Mouse (Mus musculus): ENCODE measurements around the gene Acsf2. TPM values are rescaled to one million over a fixed set of nuclear protein-coding genes. Genes with fewer than 3 reads are reported as not detected.
A peak's percentile ranks its signal among the peaks of the same experiment; 100 is the strongest.

The Acsf2 gene
- total and polyA plus RNA-seq, 3 experiments: 4.5 to 25.7 (median 7.5) TPM

GRCm38 (mm10) chr11:94587511-94587910 lies 14.2 kb downstream of the Acsf2 start:
- in situ Hi-C loops (cut with MboI; ENCODE audit: low pct_ligation_motif_present, low pct_unique_long_range_greater_than_20kb, low sequenced_read_pairs) (no loop called here), dilution Hi-C loops (cut with MboI; ENCODE audit: extremely low pct_ligation_motif_present, extremely low pct_unique_long_range_greater_than_20kb, low sequenced_read_pairs) (no loop called here)
- Histone ChIP-seq H3K9me3 (replicated peaks; ENCODE audit: low read length) (peaks cover 3% of the 10 kb centered on the region), H3K27ac (ENCODE audit: insufficient read depth, low read depth) (no peak overlapping the region), H3K9ac (ENCODE audit: insufficient read depth, low read depth) (no peak overlapping the region), H3K4me1 (ENCODE audit: control insufficient read depth in 1 of 2, insufficient read depth in 2 of 2) (peaks cover 10 to 43% of the 10 kb centered on the region in 2 experiments), H3K27me3 (replicated peaks) (no peaks in the 10 kb centered on the region), H3K79me2 (replicated peaks; ENCODE audit: control insufficient read depth, extremely low read depth, insufficient read depth, poor library complexity, severe bottlenecking) (no peaks in the 10 kb centered on the region), H3K4me3 (replicated peaks in 1 of 3; ENCODE audit: low read depth in 2 of 3, low read length in 2 of 3, poor library complexity in 1 of 3) (no peak overlapping the region), H3K4me2 (ENCODE audit: insufficient read depth, low read depth, poor library complexity, severe bottlenecking) (no peak overlapping the region), H3K36me3 (replicated peaks in 1 of 2; ENCODE audit: control insufficient read depth in 1 of 2, insufficient read depth in 1 of 2, low read length in 1 of 2) (peaks cover 0 to 38% of the 10 kb centered on the region in 2 experiments)
- TF ChIP-seq CTCF (conservative IDR thresholded peaks at IDR 0.05 in 1 of 2, IDR thresholded peaks at IDR 0.05 in 1 of 2; ENCODE audit: low read depth in 2 of 2, low read length in 2 of 2) (0 out of 4 replicates have a peak, but pooled peaks of 1 of the 2 experiments have one; percentile 17), SIN3A (IDR thresholded peaks at IDR 0.05; ENCODE audit: low read length) (no peak), ETS1 (conservative IDR thresholded peaks at IDR 0.05; ENCODE audit: low read depth, low read length) (no peak), RCOR1 (conservative IDR thresholded peaks at IDR 0.05; ENCODE audit: low read depth, low read length) (no peak), MAZ (IDR thresholded peaks at IDR 0.05; ENCODE audit: low read depth, low read length) (no peak), ZMIZ1 (IDR thresholded peaks at IDR 0.05; ENCODE audit: low read depth, low read length) (no peak), ELF1 (IDR thresholded peaks at IDR 0.05; ENCODE audit: low read depth, low read length) (no peak), POLR2AphosphoS2 (IDR thresholded peaks at IDR 0.05; ENCODE audit: low read depth, low read length) (no peak)
- DNase-seq (ENCODE audit: extremely low read depth): no peak

GRCm38 (mm10) chr11:94585091-94585490 lies 16.6 kb downstream of the Acsf2 start:
- Histone ChIP-seq H3K4me3 (replicated peaks in 1 of 3; ENCODE audit: low read depth in 2 of 3, low read length in 2 of 3, poor library complexity in 1 of 3) (no peak overlapping the region), H3K9ac (ENCODE audit: insufficient read depth, low read depth) (no peak overlapping the region), H3K79me2 (replicated peaks; ENCODE audit: control insufficient read depth, extremely low read depth, insufficient read depth, poor library complexity, severe bottlenecking) (no peaks in the 10 kb centered on the region; the same call in 1 of the 2 replicates), H3K4me2 (ENCODE audit: insufficient read depth, low read depth, poor library complexity, severe bottlenecking) (no peak overlapping the region), H3K4me1 (ENCODE audit: control insufficient read depth in 1 of 2, insufficient read depth in 2 of 2) (peaks cover 2 to 27% of the 10 kb centered on the region in 2 experiments; a peak in 2 of 4 replicates), H3K27me3 (replicated peaks) (no peaks in the 10 kb centered on the region), H3K9me3 (replicated peaks; ENCODE audit: low read length) (peaks cover 3% of the 10 kb centered on the region), H3K27ac (ENCODE audit: insufficient read depth, low read depth) (no peak overlapping the region), H3K36me3 (replicated peaks in 1 of 2; ENCODE audit: control insufficient read depth in 1 of 2, insufficient read depth in 1 of 2, low read length in 1 of 2) (peaks cover 0 to 35% of the 10 kb centered on the region in 2 experiments)
- dilution Hi-C loops (cut with MboI; ENCODE audit: extremely low pct_ligation_motif_present, extremely low pct_unique_long_range_greater_than_20kb, low sequenced_read_pairs): no loop called here
- DNase-seq (ENCODE audit: extremely low read depth): no peak
- TF ChIP-seq MAFK (IDR thresholded peaks at IDR 0.05; ENCODE audit: insufficient replicate concordance, low read length): no peak
- no peak for TF ChIP-seq CHD2 (IDR thresholded peaks at IDR 0.05; ENCODE audit: low read length)
- TF ChIP-seq PAX5 (IDR thresholded peaks at IDR 0.05; ENCODE audit: low read length): no peak
- in situ Hi-C loops (cut with MboI; ENCODE audit: low pct_ligation_motif_present, low pct_unique_long_range_greater_than_20kb, low sequenced_read_pairs): no loop called here

GRCm38 (mm10) chr11:94580111-94580740 lies 21.4 kb downstream of the Acsf2 start:
- TF ChIP-seq MYC (IDR thresholded peaks at IDR 0.05; ENCODE audit: low read depth, low read length) (no peak), TCF12 (IDR thresholded peaks at IDR 0.05; ENCODE audit: low read depth, low read length) (no peak), ZC3H11A (IDR thresholded peaks at IDR 0.05; ENCODE audit: low read depth, low read length) (no peak)
- DNase-seq (ENCODE audit: extremely low read depth): no peak
- H3K9ac ChIP-seq (ENCODE audit: insufficient read depth, low read depth): no peak overlapping the region
- H3K79me2 ChIP-seq (replicated peaks; ENCODE audit: control insufficient read depth, extremely low read depth, insufficient read depth, poor library complexity, severe bottlenecking): no peaks in the 10 kb centered on the region; the same call in 1 of the 2 replicates
- no peak overlapping the region for H3K4me3 ChIP-seq (replicated peaks in 1 of 3; ENCODE audit: low read depth in 2 of 3, low read length in 2 of 3, poor library complexity in 1 of 3)
- dilution Hi-C loops (cut with MboI; ENCODE audit: extremely low pct_ligation_motif_present, extremely low pct_unique_long_range_greater_than_20kb, low sequenced_read_pairs): no loop called here
- peaks cover 0 to 45% of the 10 kb centered on the region in 2 experiments for H3K36me3 ChIP-seq (replicated peaks in 1 of 2; ENCODE audit: control insufficient read depth in 1 of 2, insufficient read depth in 1 of 2, low read length in 1 of 2)
- in situ Hi-C loops (cut with MboI; ENCODE audit: low pct_ligation_motif_present, low pct_unique_long_range_greater_than_20kb, low sequenced_read_pairs): no loop called here
- H3K27me3 ChIP-seq (replicated peaks): no peaks in the 10 kb centered on the region
- no peak overlapping the region for H3K27ac ChIP-seq (ENCODE audit: insufficient read depth, low read depth)
- H3K4me1 ChIP-seq (ENCODE audit: control insufficient read depth in 1 of 2, insufficient read depth in 2 of 2): peaks cover 0 to under 1% of the 10 kb centered on the region in 2 experiments; a peak in 2 of 4 replicates
- H3K9me3 ChIP-seq (replicated peaks; ENCODE audit: low read length): no peaks in the 10 kb centered on the region
- H3K4me2 ChIP-seq (ENCODE audit: insufficient read depth, low read depth, poor library complexity, severe bottlenecking): no peak overlapping the region
